Mouse (Mus musculus) 3134 (cell line): ENCODE data around the gene Podxl2.
A peak's percentile ranks its signal among the peaks of the same experiment; 100 is the strongest.

Experiments used
- DNase-seq: peaks from one replicate; pipeline ENCODE4 v3.0.0-alpha.2; 2011; ENCODE audit warnings: low spot score; ENCODE audit not compliant: insufficient read length; ENCODE audit errors: extremely low read depth

The Podxl2 gene

DNA sequence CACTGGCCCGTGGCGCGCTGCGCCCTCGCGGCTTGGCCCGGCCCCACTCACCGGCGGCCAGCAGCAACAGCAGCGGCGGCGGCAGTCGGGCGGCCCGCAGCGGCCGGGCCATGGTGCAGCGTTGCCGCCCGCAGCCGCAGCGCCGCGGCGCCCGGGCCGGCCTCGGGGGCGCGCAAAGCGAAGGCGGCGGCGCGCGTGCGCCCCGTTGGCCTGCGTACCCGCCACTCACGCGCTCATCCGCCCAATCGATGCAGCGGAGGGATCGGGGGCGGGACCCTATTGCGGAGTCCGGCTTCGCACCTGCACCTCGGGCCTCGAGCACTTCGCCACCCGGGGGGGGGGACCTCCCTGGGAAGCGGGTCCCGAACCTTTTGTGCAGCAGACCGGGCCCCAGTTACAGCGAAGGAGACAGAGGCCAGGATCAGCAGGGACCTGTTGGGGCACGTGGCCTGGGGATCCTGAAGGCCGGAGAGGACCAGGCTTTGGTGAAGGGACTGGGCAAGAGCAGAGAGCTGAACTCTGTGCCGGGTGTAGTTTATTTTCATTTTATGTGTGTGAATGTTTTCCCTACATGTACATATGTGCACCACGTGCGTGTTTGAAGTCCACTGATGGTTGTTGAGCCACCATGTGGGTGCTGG lies at the start of gene Podxl2:
Gene Podxl2, minus strand, starts transcription at position 177 of the 641 bp plus-strand sequence.
- DNase-seq: no peak

DNA sequence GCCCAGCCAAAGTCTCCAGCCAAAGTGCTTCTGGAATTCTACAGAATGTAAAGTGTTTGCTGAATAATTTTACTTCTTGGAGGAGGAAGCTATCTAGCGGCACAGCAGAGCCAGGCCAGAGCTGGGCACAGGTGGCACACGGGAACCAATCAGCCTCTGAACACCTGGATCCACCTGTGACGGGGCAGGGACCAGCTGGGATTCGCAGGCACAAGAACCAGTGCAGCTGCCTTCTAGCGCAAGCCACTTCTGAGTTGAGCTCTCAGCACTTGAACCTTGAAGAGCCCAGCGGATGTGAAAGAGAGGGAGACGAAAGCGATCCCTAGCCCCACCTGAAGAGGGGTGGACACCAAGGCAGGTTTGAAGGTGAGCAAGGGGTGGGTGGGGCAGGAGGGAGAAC lies 44.0 kb upstream of the Podxl2 start:
- DNase-seq: no peak

DNA sequence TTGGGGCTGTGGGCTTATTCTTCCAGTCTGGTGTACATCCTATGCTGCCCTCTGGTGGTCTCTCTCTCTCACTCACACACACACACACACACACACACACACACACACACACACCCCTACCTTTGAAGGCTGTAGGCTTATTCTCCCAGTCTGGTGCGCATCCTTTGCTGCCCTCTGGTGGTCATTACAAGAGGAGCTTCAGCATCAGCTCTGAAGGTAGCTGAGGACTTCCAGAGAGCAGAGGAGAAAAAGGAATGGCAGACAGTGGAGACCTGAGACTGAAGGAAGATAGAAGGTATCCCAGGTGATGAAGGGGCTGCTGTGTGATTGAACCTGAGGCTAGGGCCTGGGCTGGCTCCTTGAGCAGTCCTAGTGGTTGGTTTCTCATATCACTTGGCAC lies 41.3 kb upstream of the Podxl2 start:
- no peak for DNase-seq

DNA sequence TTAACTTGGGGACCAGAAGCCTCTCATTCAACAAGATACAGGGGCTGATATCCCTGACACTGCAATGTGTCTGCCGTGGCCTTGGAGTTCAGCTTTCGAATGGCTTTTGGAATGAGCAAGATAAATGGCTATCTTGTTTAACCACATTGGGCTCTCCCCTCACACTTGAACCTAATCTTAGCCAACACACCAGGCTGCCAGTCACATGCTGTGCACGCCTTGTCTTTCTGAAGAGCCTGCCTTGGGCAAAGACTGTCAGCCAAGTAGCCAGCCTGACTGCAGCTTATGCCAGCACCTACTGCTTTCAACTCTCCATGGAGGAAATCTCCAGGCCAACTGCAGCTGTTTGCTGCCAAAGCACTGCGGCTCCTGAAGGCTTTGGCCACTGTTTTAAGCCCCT lies 40.7 kb upstream of the Podxl2 start:
- no peak for DNase-seq

DNA sequence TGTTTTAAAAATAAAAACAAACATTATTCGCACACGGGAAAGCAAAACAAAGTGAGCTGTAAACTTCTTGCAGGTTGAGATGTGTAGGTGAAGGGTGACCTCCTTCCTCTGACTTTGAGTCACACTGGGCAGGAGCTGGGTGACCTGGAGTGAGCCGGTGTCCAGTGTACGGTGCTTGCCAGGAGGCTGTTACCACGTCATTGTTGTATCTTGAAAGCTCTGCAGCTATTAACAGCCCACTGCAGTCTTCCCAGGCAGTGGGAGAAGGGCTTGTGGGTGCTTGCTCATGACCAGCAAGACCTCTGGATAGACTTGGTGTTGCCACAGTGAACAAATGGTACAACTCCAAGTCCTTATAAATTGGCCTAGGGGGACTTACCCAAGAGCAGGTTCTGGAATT lies 40.0 kb upstream of the Podxl2 start:
- DNase-seq: no peak

DNA sequence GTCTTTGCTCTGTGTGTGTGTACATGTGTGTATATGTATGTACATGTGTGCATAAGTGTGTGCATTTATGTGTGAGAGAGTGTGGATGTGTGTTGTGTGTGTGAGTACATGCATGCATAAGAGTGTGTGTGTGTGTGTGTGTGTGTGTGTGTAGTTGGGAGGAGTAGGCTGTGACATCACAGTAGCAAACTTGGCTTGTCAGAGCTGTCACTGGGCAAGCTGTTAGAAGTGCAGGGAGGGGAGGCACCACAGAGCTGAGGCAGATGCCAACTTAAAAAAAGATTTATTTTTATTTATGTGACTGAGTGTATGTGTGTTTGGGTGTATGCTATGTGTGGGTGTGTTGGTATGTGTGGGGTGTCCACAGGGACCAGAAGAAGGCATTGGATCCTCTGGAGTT lies 38.6 kb upstream of the Podxl2 start:
- no peak for DNase-seq

DNA sequence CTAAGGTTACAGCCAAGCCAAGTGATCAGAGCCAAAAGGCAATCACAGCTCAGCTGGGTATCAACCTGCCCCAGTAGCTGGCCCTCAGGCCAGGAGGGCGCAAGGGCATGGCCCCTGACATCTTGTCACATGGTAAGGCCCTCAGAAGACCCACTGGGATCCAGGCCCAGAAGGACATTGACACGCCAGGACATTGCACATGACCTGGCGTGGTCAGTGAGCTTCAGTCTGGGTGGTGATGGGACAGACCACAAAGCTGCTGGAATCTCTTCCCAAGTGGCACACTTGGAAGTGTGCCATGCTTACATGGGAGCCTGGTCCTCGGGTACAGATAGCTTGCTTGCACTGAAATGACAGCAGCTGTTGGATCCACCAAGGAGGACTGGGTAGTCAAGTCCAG lies 38.2 kb upstream of the Podxl2 start:
- peak; percentile 45 for DNase-seq

DNA sequence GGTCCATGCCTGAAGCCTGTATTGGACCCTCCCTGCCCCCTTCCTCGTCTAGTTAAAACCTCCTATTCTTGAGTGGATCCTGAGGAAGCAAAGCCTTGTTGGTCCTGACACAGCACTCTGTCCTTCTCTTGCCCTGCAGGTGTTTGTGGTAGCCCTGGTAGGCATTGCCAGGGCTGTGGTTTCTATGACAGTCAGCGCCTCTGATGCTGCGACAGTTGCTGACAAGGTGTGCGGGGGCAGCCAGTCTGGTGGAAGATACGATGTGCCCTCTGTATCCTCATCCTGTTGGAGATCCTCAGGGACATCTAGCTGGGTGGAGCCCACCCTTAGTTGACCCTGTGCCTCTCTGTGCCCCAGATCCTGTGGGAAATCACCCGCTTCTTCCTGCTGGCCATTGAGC lies 34.3 kb upstream of the Podxl2 start:
- DNase-seq: no peak

DNA sequence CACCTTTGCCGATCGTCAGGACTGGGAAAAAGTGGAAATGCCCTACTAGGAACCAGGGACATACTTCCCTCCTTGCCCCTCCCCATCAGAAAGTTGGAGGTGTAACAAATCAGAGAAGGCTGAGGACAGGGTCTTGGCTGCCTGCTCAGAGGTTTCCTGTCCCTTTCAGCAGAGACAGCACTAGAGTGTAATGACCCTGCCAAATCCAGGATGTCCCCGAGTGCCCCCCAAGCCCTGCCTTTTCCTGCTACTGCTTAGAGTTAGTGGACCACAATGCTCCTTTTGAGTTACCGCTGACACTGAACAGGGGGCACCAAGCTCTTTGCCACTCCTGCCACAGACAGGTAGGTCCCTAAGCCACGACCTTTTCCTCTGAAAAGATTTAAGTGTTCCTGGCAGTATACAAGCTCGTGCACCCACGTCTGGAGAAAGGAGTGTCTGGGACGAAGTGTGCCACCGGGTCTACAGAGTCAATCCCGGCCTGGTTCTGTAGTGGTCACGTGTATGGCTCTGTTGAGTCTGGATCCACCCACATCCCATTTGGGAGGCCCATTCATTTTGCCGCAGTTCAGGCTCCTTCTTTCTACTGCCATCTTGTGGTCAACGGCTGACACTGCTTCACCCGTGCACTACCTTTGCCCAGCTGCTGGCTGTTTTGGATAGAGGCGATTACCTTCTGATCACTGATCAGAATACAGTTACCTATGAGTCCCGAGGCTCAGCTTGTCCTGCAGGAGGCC lies 31.7 kb upstream of the Podxl2 start:
- no peak for DNase-seq

DNA sequence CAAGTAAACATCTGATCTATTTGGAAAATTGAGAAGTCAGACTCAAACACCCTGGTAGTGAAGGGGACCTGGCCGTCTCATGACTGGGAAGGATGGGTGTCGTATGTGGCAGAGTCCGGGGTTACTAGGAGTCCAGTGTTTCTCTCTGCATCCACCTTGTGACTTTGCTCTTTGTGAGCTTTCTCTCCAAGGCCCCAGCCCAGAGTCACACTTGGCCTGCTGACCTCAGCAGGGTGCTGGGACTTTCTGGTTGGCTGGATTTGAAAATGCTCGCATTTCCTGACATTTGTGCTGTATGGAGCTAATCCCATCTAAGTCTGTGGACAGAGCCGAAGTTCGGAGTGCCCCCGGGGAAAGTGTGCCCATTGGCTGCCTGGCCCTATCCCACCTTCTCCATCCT lies 30.2 kb upstream of the Podxl2 start:
- no peak for DNase-seq

DNA sequence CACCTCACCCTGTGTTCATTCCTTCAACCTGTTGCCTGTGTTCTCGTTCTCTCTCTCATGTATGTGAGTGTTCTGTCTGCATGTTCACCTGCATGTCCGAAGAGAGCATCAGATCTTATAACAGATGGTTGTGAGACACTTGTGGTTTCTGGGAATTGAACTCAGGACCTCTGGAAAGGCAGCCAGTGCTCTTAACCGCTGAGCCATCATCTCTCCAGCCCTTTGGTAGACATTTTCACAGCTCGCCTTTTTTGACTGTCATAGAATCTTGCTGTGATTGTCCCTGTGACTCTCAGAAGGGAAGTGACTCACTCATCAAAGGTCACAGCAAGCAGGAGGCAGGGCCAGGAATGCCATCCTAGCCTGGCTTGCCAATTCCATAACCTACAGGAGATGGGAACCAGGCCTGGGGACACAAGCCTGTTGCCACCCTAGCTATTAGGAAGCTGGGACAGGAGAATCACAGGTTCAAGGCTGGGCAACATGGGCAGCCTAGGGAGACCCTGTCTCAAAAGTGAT lies 29.7 kb upstream of the Podxl2 start:
- peak; percentile 53 for DNase-seq

DNA sequence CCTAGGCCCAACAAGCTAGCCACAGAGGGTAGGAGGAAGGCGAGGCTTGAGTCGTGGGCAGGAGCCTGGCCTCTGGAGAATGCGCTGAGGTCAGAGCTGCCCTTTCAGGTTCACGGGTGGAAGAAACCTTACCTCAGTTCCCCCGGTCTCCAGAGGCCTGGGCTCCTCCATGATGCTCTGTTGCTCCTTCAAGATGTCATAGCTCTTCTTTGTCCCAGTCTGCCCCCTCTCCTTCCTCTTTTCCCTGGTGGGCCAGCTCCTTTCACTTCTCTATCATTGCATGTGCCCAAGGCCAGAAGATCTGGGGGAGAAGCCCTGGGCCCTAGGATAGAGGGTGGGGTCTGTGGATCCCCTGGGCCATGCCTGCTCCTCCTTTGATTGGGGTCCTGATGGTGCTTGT lies 28.9 kb upstream of the Podxl2 start:
- no peak for DNase-seq

DNA sequence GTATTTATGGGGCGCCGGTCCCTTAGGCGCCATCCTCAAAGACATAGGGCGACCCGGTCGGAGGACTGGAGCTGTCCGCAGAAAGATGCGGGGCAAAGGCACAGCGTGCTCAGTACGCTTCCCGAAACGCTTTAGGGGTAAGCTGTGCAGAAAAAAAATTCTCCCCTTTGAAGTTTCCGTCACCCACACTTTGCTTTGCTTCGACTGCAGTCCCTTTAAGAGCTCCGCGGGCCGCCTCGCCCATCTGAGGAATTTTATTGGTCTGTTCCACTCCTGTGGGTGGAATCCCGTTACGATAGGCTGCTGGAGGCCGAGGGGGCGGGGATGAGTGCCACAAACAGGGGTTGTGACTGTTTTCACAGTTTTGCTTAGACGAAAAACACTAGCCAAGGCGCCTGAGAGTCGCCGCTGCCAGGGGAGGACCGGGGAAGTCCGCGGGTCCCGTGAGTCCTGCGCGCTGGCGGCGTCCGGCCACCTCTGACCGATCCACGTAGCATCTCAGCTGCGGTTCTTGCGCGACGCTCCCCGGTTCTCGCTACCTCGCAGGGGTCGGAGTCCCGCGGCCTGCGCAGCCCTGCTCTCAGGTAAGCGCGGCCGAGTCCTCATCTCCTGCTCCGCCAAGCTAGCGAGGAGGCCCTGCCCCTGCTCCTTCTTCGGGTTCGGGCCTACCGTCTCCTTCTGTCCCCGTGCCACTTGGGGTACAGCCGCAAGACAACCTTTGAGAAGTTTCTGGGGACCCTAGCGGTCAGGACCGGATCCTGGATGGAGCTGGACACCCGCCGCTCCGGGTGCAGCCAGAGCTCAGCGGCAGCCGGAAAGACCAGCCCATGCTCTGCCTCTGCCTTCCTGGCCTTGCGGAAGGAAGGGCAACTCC lies 27.3 kb upstream of the Podxl2 start, which contains the start of gene Tpra1:
Gene Tpra1, plus strand, starts transcription at position 305 of the 874 bp plus-strand sequence.
- peak; percentile 91 for DNase-seq

DNA sequence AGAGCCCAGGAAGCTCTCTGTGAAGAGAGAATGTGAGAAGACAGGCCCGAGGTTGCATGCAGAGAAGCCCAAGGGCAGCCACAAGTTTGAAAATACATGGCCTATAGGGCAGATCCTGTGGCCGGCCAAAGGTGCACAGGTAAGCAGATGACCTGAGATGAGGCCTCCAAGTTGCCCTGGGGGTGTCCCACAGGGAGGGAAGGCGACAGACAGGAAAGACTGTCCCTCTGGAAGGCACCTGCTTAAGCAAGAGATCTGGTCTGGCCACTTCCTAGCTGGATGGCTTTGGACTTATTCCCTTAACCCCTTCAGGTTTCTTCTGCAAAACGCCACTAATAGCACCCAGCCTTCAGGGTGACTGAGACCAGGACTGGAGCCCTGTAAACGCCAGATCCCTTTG lies 26.6 kb upstream of the Podxl2 start:
- DNase-seq: no peak

DNA sequence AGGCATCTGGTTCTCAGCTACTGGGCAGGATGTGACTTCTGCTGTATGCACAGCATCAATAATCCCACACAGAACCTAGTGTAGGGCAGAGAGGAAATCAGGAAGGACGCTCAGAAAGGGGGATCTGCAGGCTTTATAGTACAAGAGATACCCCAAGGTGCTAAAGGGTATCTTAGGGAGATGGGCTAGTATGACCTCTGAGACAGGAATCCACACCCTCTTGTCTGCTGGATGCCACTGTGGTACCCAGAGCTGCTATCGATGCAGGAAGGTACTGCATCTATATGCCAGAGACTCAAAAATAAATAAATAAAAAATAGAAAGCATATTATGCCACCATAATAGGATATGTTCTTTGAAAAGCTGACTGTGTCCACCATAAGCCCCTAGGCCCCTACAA lies 24.8 kb upstream of the Podxl2 start:
- no peak for DNase-seq

DNA sequence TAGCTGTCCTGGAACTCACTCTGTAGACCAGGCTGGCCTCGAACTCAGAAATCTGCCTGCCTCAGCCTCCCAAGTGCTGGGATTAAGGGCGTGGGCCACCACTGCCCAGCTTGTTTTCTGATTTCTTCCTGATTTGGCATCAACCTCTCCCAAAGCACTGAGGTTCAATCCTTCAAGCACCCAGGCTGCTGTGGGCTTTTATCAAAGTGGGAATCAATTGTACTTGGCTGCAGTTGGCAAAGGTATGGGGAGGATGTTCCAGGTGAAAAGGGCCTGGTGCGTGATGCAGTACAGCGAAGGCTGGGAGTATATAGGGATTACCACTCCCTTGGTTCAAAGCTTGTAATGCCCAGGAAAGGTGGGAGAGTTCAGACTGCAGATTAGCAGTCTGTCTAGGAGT lies 24.2 kb upstream of the Podxl2 start:
- DNase-seq: no peak

DNA sequence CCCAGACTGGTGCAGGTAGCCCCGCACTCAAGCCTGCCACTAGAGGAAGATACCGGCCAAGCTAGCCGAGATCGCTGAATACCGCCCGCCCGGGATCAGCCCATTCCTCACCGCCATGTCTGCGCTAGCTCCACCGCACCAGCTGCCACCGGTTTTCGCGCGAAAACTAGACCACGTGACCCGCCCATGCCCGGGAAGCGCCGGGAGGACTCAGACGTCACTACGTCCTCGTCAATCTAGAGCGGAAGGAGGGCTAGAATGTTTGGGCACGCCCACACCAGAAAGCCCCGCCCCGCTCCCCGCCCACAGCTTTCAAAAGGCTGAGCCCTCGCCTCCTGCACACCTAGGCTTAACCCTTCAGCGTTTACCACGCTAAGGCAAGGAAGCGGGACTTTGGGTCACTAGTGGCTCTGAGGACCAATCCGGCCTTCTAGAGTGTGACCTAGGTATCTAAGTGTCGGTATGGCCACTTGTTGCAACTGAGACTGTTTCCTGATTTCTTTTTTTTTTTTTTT lies 23.7 kb upstream of the Podxl2 start, which contains the start of gene Mcm2:
Gene Mcm2, minus strand, starts transcription at position 247 of the 515 bp plus-strand sequence.
- peak; percentile 94 for DNase-seq

DNA sequence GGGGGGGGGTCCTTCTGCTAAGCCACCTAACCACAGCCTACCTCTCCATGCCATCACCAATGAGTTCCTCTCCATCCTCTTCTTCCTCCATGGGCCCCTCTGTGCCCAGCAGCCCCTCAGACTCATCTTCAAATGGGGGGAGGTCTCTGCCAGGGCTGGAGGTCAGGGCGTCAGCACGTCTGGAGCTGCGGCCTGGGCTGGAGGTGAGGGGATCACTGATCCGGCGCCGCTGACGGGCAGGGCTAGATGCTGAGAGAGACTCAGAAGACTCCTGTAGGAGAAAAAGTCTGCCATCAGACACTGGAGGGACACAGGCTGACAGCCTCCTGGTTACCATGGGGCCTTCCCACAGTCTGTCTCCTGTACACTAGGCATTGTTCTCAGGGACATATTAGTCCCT lies 22.4 kb upstream of the Podxl2 start:
- DNase-seq: no peak

DNA sequence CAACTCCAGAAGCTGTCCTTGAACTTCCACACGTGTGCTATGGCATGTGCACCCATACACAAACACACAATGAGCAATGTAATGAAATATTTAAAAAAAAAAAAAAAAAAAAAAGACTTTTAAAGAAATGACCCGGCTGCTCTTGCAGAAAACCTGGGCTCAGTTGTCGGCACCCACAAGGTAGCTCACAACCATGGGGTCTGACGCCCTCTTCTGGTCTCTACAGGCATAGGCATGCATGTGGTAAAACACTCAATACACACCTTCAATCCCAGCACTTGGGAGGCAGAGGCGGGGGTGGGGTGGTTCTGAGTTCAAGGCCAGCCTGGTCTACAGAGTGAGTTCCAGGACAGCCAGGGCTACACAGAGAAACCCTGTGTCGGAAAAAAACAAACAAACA lies 21.1 kb upstream of the Podxl2 start:
- DNase-seq: no peak

DNA sequence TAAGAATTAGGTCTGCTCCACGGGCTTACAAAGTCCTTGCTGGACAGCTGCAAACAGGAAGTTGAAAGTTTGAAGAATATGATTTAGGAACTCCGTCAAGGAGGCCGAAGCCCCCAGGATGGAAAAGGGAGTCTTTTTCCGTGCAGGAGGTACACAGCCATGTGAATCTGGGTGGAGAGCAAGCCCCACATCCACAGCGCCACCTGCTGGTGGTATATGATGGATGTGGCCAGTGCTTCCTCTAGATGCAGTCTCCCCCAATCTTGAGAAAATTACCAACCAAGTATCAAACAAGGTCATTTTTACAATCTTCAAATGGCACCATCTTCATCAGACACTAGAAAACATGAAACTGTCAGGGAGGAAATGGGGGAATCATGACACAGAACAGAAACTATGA lies 18.7 kb upstream of the Podxl2 start:
- no peak for DNase-seq

DNA sequence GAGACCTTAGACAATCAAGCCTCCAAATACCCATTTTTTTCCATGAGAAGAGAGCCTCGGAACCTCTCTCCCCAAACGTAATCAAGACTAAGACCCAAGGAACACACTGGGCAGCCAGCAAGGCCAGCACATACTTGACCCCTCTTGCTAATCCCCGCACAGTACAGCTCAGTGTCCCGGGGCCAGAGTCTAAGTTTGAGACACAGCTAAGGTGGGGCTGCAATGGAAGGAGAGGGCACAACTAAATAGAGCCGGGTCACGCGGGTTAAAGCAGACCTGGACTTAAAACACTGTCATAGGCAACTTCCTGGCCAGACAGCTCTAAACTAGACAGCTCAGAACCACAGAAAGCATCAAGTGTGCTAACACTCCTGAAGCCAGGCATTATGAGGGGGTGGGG lies 16.0 kb upstream of the Podxl2 start:
- DNase-seq: no peak
